Mouse (Mus musculus): ENCODE measurements around the gene Cxcr5.

Gene Cxcr5

GRCm38 (mm10) chr9:44537625-44538301 is 23.9 kb downstream of the Cxcr5 start:
- no peak for DNase-seq (ENCODE audit: low spot score)

DNA sequence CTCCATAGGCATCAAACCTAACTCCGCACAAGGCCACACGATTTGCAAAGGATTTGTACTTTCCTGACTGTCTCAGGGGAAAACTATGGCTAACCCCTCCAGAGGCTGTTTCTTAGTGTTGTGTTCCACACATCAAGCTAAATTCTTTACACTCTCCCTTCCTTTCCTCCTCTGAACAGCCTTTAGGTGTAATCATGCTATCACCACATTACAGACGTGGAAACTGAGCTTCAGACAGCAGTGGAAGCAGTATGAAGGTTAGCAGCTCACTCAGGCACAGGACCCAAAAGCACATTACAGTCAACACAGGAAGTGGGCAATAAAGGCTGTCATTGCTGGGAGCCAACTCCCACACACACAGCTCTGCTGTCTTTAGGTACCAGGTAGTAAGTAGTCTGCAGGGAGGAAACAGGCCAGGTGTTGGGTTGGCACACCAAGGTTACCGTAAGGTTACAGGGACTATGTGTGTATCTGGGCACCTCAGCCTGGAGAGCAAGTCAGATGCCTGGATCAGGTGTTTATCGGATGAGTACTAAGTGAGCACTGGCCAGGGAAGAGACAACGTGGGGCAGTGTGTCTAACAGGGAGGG is 28.6 kb downstream of the Cxcr5 start:
- no peak for DNase-seq (ENCODE audit: low spot score)

GRCm38 (mm10) chr9:44528340-44528739 is 33.3 kb downstream of the Cxcr5 start:
- no peak for DNase-seq (ENCODE audit: low spot score)

GRCm38 (mm10) chr9:44526337-44527112 is 35.2 kb downstream of the Cxcr5 start:
- DNase-seq (ENCODE audit: low spot score): no peak

GRCm38 (mm10) chr9:44525589-44525988 is 36.1 kb downstream of the Cxcr5 start:
- no peak for DNase-seq (ENCODE audit: low spot score)

GRCm38 (mm10) chr9:44525001-44525400 is 36.7 kb downstream of the Cxcr5 start:
- no peak for DNase-seq (ENCODE audit: low spot score)

- DNase-seq (ENCODE audit: low spot score): no peak
Measured at GRCm38 (mm10) chr9:44524235-44524826, 37.3 kb downstream of the Cxcr5 start.

DNA sequence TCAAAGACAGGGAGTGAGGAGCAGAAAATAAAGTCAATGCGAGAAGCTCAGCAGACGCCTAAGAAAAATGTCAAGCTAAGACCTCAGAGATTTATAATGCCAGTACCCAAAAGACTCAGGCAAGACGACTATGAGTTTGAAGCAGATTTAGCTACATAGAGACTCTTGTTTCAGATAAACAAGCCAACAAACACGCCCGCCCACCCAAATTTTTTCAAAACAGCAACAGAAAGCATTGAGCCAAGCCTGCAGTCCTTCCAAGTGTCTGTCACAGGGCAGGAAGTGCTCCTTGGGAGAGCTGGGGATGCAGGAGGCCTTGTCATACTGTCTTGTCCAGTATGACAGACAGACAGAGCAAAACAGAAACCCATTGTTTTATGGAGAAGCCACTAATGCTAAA is 38.0 kb downstream of the Cxcr5 start:
- DNase-seq (ENCODE audit: low spot score): no peak

DNA sequence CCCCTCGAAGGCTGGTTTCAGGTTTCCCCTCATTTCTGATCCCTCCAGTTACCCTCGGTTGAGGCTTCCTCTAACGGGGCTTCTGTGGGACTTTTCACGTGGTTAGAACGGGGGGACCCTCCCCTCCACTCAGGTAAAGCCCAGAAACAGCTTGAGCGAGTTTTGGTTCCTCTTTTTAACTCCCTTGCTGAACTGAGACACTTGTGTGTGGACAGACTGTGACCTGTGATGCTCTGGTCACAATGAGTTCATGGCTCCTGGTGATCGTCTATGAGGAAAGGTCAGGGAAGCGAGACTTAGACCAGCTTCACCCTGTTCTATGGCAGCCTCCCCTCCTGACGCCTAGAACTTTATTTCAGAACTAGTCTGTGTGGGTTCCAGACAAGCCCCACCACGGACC is 39.8 kb downstream of the Cxcr5 start:
- DNase-seq (ENCODE audit: low spot score): no peak

GRCm38 (mm10) chr9:44518068-44518467 is 43.6 kb downstream of the Cxcr5 start:
- no peak for DNase-seq (ENCODE audit: low spot score)

GRCm38 (mm10) chr9:44517368-44517767 is 44.3 kb downstream of the Cxcr5 start:
- no peak for DNase-seq (ENCODE audit: low spot score)

GRCm38 (mm10) chr9:44515891-44516290 is 45.8 kb downstream of the Cxcr5 start:
- no peak for DNase-seq (ENCODE audit: low spot score)

DNA sequence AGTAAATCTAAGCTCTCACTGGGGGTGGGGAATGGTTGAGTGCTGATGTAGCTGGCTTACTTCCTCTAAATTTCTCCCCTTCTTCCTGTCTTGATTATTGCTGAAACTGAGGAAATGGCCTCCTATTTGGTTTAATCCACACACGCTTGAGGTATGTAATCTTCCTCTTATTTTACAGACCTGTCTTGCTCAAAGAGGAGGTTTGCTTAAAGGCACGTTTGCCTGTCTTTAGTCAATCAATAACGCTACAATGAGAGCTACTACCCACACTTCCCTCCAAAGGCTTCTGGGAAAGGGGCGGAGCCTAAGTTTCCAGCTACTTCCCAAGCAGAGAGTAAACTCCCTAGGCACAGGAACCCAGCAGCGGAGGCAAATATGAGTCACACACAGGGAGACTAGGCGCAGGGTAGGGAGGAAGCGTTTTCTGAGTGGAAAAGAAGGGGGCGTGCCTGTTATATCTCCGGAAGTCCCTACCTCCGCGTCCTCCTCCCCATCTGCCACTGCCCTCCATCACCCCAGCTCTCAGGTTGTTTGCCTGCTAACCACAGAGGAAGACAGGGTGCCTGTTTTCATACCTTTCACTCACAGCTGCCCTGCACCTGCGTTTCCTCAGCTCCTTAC is 46.4 kb downstream of the Cxcr5 start:
- peak; percentile 57 for DNase-seq (ENCODE audit: low spot score)

DNA sequence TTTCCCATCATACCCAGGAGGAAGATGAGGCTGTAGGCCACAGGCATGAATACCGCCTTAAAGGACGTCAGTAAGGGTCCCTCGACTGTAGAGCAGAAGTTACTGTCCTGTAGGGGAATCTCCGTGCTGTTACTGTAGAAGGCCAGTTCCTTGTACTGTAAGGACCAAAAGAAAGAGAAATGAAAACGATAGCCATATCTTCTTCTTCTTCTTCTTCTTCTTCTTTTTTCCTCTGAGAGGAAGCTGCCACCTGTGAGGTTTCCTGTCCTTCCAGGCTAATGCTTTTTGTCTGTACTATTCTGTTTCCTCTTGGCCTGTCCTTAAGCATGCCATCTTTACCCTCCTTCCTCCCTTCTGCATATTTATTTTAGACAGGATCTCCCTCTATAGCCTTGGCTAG is 47.5 kb downstream of the Cxcr5 start:
- DNase-seq (ENCODE audit: low spot score): no peak

DNA sequence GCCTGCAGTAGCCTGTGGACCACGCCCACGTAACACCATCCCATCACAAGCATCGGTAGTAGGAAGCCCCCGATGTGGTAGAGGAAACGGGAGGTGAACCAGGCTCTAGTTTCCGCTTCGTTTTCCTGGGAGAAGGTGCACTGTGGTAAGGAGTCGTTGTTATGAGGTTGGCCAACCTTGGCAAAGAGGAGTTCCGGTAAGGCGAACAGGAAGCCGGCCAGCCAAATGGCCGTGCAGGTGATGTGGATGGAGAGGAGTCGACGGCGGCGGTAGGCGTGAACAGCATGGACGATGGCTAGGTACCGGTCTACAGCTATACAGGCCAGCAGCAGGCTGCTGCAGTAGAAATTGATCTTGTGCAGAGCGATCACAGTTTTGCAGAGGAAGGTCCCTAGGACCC is 48.1 kb downstream of the Cxcr5 start:
- no peak for DNase-seq (ENCODE audit: low spot score)

DNA sequence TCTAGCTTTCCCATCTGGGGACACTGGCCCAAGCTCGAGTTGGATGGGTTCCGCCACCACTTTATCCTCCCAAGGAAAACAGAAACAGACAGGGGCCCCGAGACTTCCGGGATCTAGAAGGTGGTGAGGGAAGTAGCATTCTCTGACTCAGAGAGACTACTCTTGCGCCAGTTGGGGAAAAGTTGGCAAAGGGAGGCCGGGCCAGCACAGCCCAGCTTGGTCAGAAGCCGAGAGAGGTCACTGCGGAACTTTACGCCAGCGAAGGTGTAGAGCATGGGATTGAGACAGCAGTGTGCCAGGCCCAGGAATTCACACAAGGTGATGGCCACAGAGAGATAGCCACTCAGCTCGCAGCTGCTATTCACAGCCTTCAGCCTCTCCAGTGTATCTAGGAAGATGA is 48.6 kb downstream of the Cxcr5 start:
- DNase-seq (ENCODE audit: low spot score): peak; percentile 49

- DNase-seq (ENCODE audit: low spot score): no peak
Measured at GRCm38 (mm10) chr9:44512717-44513003, 49.0 kb downstream of the Cxcr5 start.

GRCm38 (mm10) chr9:44511935-44512716 is 49.6 kb downstream of the Cxcr5 start:
- DNase-seq (ENCODE audit: low spot score): peak; percentile 81

DNA sequence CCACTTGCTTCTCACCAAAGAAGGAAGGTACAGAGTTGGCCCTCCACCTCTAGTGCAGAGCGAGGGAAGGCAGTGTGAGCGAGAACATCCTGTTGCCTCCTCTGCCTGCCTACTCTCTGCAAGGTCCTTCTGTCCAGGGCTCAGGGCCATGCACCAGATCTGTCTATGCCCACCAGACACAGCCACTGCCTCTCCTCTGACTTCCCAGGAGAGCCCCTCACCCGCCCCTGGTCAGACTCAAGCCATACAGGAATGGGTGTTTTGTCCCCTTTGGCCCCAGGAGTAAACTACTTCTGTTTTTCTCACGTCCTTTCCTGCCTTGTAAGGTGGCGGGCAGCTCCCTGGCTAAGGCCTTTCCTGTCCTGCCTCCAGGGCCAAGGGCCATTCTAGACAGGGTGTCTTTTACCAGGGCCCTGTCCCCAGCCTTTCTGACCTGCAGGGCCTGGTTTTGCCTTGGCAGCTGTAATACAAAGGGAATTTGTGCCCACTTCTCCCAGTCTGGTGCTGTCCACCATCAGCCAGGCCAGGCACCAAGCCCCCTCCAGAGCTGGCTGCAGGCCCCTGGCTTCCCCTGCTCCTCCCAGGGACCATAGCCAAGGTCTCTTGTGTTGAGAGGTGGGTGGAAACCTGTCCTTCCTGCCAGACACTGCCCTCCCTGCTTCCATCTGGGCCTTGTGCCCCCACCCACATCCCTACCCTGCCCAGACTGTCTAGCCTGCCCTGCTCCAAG is 50.6 kb downstream of the Cxcr5 start:
- DNase-seq (ENCODE audit: low spot score): peak; percentile 65

DNA sequence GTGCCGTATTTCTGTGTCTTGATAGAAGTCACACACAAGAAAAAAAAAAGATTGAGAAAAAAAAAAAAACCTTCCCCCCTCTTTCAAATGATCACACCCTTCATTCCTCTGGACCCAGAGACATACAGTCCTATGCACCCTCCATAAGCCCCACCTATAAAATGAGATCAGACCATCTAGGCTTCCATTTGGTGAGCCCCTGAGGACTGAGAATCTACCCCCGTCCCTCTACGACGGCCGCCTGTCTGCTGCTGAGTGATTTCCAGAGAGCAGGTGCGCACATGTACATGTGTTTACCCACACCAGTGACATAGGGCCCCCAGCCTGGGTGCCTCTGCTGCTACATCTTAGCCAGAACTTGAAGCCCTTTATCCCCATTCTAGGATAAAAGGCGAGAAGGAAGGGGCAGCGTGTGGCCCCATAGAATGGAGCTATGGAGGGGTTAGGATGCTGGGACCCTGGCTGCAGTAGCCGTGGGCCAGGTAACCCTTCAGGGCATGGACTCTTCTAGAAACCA is 51.3 kb downstream of the Cxcr5 start:
- peak; percentile 39 for DNase-seq (ENCODE audit: low spot score)
